Mouse (Mus musculus) liver, embryonic 14.5 days (tissue): Measurements from ENCODE around the gene Ankrd34b.

Experiments used
- CTCF ChIP-seq: IDR thresholded peaks from 2 replicates; pipeline ENCODE4 v1.5.1; 2016; ENCODE audit warnings: antibody characterized with exemption, low read depth, control low read depth
- EP300 ChIP-seq: IDR thresholded peaks from 2 replicates; pipeline ENCODE4 v1.6.1; 2016; ENCODE audit warnings: antibody characterized with exemption, low read depth

- no peak for TF ChIP-seq CTCF
- TF ChIP-seq EP300: no peak
Measured at GRCm38 (mm10) chr13:92419630-92420029, 6.1 kb upstream of the Ankrd34b start.
